Mouse (Mus musculus) heart, postnatal 36 days (tissue): ENCODE results near the gene Cuedc1. TPM values are rescaled to one million over a fixed set of nuclear protein-coding genes. Genes with fewer than 3 reads are reported as not detected.

Experiments
- DNase-seq, 2 experiments: peaks; one replicate each; pipeline ENCODE4 v3.0.0; 2021 to 2022
- intact Hi-C: fragments of 180-260 bp; cut with DNase I; formaldehyde crosslinking; loops from one replicate; pipeline ENCODE4 v1.15.1; 2025
- total RNA-seq, 2 experiments: library from RNA; stranded (reverse); gene quantifications; 2 replicates each; pipeline ENCODE4 v1.2.3; 2021

Cuedc1 gene
- total RNA-seq, 2 experiments from 2014 or later: 47.9 to 54.2 TPM

DNA sequence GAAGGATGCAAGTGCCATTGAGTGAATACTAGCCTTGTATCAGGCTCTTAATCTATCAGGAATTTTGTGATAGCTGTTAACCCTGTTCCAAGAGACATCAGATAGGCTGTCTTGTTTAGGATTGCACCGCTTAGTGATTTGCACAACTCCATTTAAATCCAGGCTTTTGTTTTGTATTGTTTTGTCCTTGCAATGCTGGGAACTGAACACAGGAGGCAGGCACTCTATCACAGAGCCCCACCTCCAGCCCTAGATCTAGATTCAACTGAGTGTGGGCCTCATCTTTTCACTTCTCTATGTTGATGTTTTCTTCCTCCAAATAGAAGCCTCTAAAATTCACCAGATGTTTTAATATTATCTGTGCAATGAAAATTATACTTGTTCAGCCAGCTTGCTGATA is 22.2 kb upstream of the Cuedc1 start:
- intact Hi-C loops: no loop called here
- no peak for DNase-seq

GRCm38 (mm10) chr11:88076394-88076793 is 21.5 kb upstream of the Cuedc1 start:
- intact Hi-C loops: no loop called here
- DNase-seq: no peak

GRCm38 (mm10) chr11:88083699-88084098 is 14.2 kb upstream of the Cuedc1 start:
- DNase-seq: no peak
- intact Hi-C loops: loop anchor here (2.0 kb wide), 1 partner anchor 15 kb away; the partner anchor contains the start of gene Vezf1

GRCm38 (mm10) chr11:88086737-88087627 is 10.9 kb upstream of the Cuedc1 start:
- peak; percentile 85 to 87 for DNase-seq
- intact Hi-C loops: no loop called here

DNA sequence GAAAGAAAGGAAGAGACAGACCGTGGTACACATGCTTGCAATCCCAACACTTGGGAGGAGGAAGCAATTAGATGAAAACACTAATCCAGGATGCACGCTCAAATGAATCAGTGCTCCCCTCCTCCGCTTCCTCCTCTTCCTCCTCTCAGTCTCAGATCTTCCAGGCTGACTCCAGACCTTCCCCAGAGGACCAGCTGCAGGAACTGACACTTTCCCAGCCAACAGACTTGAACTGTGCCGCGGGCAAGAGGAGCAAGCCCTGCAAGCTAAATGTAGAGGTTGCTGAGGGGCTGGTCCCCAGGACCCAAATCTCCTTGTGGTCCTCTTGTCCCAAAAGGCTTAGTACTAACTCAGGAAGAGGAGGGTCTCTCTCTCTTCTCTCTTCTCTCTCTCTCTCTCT is 8.7 kb upstream of the Cuedc1 start:
- intact Hi-C loops: no loop called here
- no peak for DNase-seq

DNA sequence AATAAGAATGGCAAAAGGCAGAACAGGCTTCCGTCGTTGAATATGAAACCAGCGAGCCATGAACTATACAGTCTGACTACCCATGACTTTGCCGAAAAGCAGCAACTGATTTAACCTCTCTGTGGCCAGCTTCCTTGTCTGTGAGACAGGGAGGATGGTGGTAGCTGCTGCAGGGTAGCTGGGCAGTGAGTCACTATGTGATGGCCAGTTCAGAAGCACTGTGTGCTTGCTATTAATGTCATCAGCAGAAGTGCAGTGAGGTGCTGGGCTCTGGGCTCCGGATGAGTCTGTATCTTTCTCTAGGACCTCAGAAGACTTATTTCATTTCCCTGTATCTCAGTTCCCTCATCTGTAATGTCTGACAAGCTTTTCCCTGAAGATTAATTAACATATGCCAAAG is 7.6 kb upstream of the Cuedc1 start:
- intact Hi-C loops: no loop called here
- DNase-seq: no peak

- intact Hi-C loops: no loop called here
These were observed 5.9 kb upstream of the Cuedc1 start for GRCm38 (mm10) chr11:88091949-88092348.

GRCm38 (mm10) chr11:88097173-88097572 is 685 bp upstream of the Cuedc1 start:
- intact Hi-C loops: no loop called here

More at GRCm38 (mm10) chr11:88091949-88092348, 5.9 kb upstream of the Cuedc1 start:
- DNase-seq: no peak

DNA sequence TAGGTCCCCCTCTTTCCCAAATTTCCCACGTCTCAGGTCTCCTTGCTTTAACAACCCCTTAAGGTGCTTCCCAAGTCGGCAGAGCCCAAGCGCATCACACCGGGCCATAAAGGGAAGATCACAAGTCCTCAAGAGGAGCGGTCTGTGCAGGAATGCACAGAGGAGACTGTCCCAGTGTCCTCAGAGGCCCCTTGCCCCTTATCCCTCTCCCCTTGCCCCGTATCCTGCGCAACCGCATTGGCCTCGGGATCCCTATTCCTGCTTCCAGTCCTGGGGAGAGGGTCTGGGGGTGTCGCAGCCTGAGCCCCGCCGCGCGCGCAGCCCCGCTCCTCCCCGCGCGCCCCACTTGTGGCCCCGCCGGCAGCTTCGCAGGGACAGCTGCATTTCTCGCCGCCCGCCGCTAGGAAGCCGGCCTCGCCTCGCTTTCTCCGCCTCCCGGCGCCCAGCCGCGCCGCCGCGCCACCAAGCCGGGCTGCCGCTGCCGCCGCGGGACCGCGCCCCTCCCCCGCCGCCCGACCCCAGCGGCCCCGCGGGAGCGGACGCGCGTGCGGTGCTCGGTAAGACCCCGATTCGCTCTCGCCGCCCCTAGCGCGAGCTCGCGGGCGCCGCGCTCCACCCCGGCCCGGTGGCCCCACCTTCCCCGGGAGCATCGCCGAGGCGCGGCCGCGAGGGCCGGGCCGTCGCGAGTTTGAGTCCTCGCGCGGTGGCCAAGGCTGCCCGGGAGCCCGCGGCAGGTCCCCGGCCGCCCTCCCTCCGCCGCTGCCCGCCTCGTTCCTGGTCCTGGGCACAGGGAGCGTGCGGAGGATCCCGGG is 1.1 kb downstream of the Cuedc1 start:
- peak; percentile 82 to 89 for DNase-seq
- intact Hi-C loops: loop anchor here (2.0 kb wide), 2 partner anchors 30 to 64 kb away; partner anchors contain the start of gene Vezf1

More at GRCm38 (mm10) chr11:88097173-88097572, 685 bp upstream of the Cuedc1 start:
- DNase-seq: peak; percentile 41 to 52

- peak; percentile 87 to 88 for DNase-seq
- intact Hi-C loops: loop anchor here (2.0 kb wide), 2 partner anchors 31 to 63 kb away; partner anchors contain the start of gene Vezf1
These were observed 1.8 kb downstream of the Cuedc1 start for GRCm38 (mm10) chr11:88099599-88100023.

- DNase-seq: no peak
- intact Hi-C loops: no loop called here
These were observed 2.3 kb downstream of the Cuedc1 start for GRCm38 (mm10) chr11:88100170-88100569.

DNA sequence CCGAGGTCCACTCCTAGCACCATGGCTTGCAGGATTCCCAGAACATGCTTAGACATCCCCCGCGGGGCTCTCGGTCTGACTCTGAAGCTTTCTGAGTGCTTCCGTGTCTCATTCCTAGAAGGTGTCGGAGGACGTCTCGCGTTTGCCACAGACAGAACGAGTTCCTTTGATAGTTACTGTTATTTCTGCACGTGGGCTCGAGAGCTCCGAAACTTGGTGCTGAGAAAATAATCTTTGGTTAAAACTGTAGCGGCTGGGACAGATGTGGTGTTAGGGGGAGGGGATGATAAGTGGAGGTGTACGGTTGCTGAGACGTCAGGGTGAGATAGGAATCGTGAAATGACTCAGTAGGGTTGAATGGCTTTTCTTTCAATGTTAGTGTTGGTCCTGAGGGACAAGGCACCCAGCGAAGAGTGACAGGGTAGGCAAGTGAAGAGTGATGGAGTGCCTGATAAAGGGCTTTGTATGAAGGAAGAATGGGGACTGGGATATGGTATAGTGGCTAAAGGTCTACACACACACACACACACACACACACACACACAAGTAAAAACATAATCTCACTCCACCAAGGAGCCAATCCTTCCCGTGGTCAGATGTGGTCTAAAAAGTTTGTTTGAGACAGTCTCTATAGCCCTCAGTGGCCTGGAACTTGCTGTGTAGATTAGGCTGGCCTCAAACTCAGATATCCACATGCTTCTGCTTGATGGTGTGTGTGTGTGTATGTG is 5.5 kb downstream of the Cuedc1 start:
- DNase-seq: no peak
- intact Hi-C loops: no loop called here

- no peak for DNase-seq
- intact Hi-C loops: no loop called here
These were observed 7.8 kb downstream of the Cuedc1 start for GRCm38 (mm10) chr11:88105494-88106291.

DNA sequence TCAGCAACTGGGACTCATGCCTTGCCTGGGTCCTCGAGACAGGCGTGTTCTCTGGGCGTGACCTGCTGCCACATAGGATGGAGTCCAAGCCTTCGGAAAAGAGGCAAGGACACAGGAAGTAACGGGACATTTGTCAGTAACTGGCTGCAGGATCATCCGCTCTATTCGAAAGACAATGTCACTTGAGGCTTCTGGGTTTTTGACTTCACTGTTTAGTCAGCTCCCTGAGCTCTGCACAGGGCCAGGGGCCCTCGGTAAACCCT is 8.4 kb downstream of the Cuedc1 start:
- intact Hi-C loops: no loop called here
- DNase-seq: no peak

- intact Hi-C loops: no loop called here
- DNase-seq: no peak
These were observed 9.5 kb downstream of the Cuedc1 start for GRCm38 (mm10) chr11:88107365-88107764.

GRCm38 (mm10) chr11:88110031-88110594 is 12.3 kb downstream of the Cuedc1 start:
- intact Hi-C loops: no loop called here
- DNase-seq: no peak

DNA sequence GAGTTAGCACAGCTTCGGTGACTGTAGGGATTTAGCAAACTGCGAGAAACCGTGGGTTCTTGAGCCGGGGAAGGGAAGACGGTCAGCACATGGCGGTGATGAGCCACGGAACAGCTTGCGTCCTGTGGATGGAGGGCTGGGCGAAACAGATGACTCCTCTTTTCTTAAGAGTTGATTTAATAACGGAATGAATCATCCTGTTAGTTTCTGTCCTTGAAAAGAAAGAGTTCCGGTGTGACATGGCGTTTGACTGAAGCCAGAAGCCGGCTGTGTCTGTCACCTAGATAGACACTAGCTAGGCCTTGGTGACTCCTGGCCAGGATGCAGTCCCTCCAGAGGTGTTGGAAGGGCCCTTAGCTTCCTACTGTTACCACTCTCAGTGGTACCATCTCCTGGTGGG is 14.2 kb downstream of the Cuedc1 start:
- peak in 1 of 2 experiments; percentile 30 for DNase-seq

DNA sequence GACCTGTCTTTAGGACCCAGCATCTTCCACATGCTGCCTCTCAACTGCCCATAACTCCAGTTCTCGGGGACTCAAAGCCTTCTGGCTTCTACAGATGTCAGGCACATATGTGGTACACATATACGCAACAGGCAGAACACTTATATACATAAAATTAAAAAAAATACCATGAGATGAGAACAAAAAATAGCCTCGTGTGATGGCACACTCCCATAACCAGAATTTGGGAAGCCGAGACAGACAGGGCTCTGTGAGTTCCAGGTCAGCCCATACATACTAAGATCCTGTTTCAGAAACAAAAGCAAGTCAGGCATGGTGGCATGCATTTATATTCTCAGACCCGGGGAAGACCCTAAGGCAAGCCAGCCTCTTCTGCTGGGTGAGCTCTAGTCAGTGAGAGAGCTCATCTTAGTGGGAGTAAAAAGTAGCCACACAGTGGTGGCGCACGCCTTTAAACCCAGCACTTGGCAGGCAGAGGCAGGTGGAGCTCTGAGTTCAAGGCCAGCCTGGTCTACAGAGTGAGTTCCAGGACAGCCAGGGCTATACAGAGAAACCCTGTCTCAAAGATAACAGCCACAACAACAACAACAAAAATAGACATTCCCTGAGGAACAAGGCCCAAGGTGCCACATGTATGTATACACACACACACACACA is 14.9 kb downstream of the Cuedc1 start:
- intact Hi-C loops: no loop called here

More for the DNA sequence above, 14.2 kb downstream of the Cuedc1 start:
- intact Hi-C loops: no loop called here

More for the DNA sequence above, 14.9 kb downstream of the Cuedc1 start:
- DNase-seq: no peak
